15 mouse cellular contexts compared by ENCODE assay signal in genomic region chr15:5009644-5010107, GRCm38 (mm10). TPM values are rescaled to one million over a fixed set of nuclear protein-coding genes. Genes with fewer than 3 reads are reported as not detected.
DNase-seq lines count a peak whose midpoint lies in the region; ATAC-seq and TF ChIP-seq lines count a peak whose summit lies in the region.
"Had no signal": no experiment of that assay in that cellular context is flagged by ENCODE, and none has a peak within 500 bp of the region (broad histone marks: within the 10 kb centered on the region; RNA-seq: fewer than 3 reads in every experiment).

No protein-coding gene starts in this region.

- no peak overlapping the region for H3K4me3 ChIP-seq in heart, embryonic 15.5 days
- no peak overlapping the region for H3K4me3 ChIP-seq in intestine, postnatal 0 days (ENCODE audit: low read depth, low read length)
- H3K4me3 ChIP-seq in limb, embryonic 14.5 days (replicated peaks; ENCODE audit: low read length) = no peak overlapping the region
- H3K4me3 ChIP-seq: liver, embryonic 15.5 days; midbrain, embryonic 15.5 days had no signal

- 53% methylated on average over 11 of the region's 11 CpGs for WGBS in heart, embryonic 15.5 days
- WGBS in intestine, postnatal 0 days = 52% methylated on average over 11 of the region's 11 CpGs
- 78% methylated on average over 11 of the region's 11 CpGs for WGBS in limb, embryonic 14.5 days

- H3K9me3 ChIP-seq in heart, embryonic 15.5 days (replicated peaks) = no peaks in the 10 kb centered on the region
- H3K9me3 ChIP-seq in intestine, postnatal 0 days (ENCODE audit: control insufficient read depth) = no peaks in the 10 kb centered on the region
- no peaks in the 10 kb centered on the region for H3K9me3 ChIP-seq in limb, embryonic 14.5 days (ENCODE audit: control insufficient read depth, low read length)
- H3K9me3 ChIP-seq: liver, embryonic 15.5 days; midbrain, embryonic 15.5 days had no signal

- DNase-seq in heart, postnatal 25 days (ENCODE audit: low spot score) = no peak
- peak; percentile 7 for DNase-seq in adrenal gland, postnatal 14 days
- DNase-seq in limb, embryonic 14.5 days (ENCODE audit: low spot score) = no peak
- DNase-seq in right cerebral cortex, postnatal 10 days (ENCODE audit: low spot score in 2 of 2) = no peak
- no peak for DNase-seq in cerebellum, adult 8-10 months
- DNase-seq in cerebellum, postnatal 4 days (ENCODE audit: low spot score in 2 of 2) = no peak
- DNase-seq: cerebellum, postnatal 10 days had no signal

- H3K36me3 ChIP-seq in heart, embryonic 15.5 days = no peaks in the 10 kb centered on the region
- no peaks in the 10 kb centered on the region for H3K36me3 ChIP-seq in intestine, postnatal 0 days (ENCODE audit: control insufficient read depth, insufficient read depth)
- H3K36me3 ChIP-seq in limb, embryonic 14.5 days (ENCODE audit: control insufficient read depth, insufficient read depth, low read length) = no peaks in the 10 kb centered on the region
- H3K36me3 ChIP-seq: liver, embryonic 15.5 days; midbrain, embryonic 15.5 days had no signal

- TF ChIP-seq CTCF in intestine, postnatal 0 days (IDR thresholded peaks at IDR 0.05; ENCODE audit: low read depth) = no peak

- H3K27me3 ChIP-seq in heart, embryonic 15.5 days = no peaks in the 10 kb centered on the region
- H3K27me3 ChIP-seq in intestine, postnatal 0 days (replicated peaks; ENCODE audit: control insufficient read depth, insufficient read depth, low read length) = no peaks in the 10 kb centered on the region
- H3K27me3 ChIP-seq in limb, embryonic 14.5 days (ENCODE audit: control insufficient read depth, insufficient read depth, low read length) = no peaks in the 10 kb centered on the region
- H3K27me3 ChIP-seq: liver, embryonic 15.5 days; midbrain, embryonic 15.5 days had no signal

- H3K4me1 ChIP-seq in heart, embryonic 15.5 days (replicated peaks) = no peaks in the 10 kb centered on the region
- H3K4me1 ChIP-seq in intestine, postnatal 0 days (replicated peaks; ENCODE audit: control insufficient read depth, insufficient read depth, low read length) = no peaks in the 10 kb centered on the region
- H3K4me1 ChIP-seq in limb, embryonic 14.5 days (ENCODE audit: control insufficient read depth, insufficient read depth, low read length) = no peaks in the 10 kb centered on the region
- H3K4me1 ChIP-seq: liver, embryonic 15.5 days; midbrain, embryonic 15.5 days had no signal

- no peak for ATAC-seq in heart, embryonic 15.5 days (replicated peaks; ENCODE audit: insufficient number of reproducible peaks, insufficient read depth, low FRiP score, low read depth)
- 0 out of 2 replicates have a peak, but pooled peaks have one; percentile 31 for ATAC-seq in intestine, postnatal 0 days
- peak; percentile 53; the same call in 1 of the 2 replicates for ATAC-seq in limb, embryonic 14.5 days (ENCODE audit: low FRiP score, low read depth)
- ATAC-seq: activated CD4-positive, CD25-positive, alpha-beta regulatory T cell, adult 4 months; forebrain, embryonic 14.5 days; midbrain, embryonic 15.5 days had no signal

- no peak for TF ChIP-seq POLR2A in limb, embryonic 14.5 days (IDR thresholded peaks at IDR 0.05; ENCODE audit: borderline replicate concordance, extremely low read depth, insufficient read depth, insufficient read length)

- no peak overlapping the region for H3K9ac ChIP-seq in heart, embryonic 15.5 days
- H3K9ac ChIP-seq in intestine, postnatal 0 days (ENCODE audit: low read depth, low read length) = no peak overlapping the region
- H3K9ac ChIP-seq in limb, embryonic 14.5 days (ENCODE audit: low read depth, low read length, severe bottlenecking) = no peak overlapping the region
- H3K9ac ChIP-seq: liver, embryonic 15.5 days; midbrain, embryonic 15.5 days had no signal

- H3K4me2 ChIP-seq in heart, embryonic 15.5 days = peak overlapping the region; percentile 39; the same call in 1 of the 2 replicates
- no peak overlapping the region; the same call in 1 of the 2 replicates for H3K4me2 ChIP-seq in intestine, postnatal 0 days (replicated peaks; ENCODE audit: low read depth)
- H3K4me2 ChIP-seq in limb, embryonic 14.5 days (replicated peaks; ENCODE audit: low read depth, low read length, severe bottlenecking) = no peak overlapping the region
- H3K4me2 ChIP-seq: heart, embryonic 11.5 days; liver, embryonic 15.5 days; midbrain, embryonic 15.5 days had no signal

- H3K27ac ChIP-seq in heart, embryonic 15.5 days = no peak overlapping the region
- no peak overlapping the region for H3K27ac ChIP-seq in intestine, postnatal 0 days (ENCODE audit: low read depth, low read length)
- no peak overlapping the region for H3K27ac ChIP-seq in limb, embryonic 14.5 days (replicated peaks; ENCODE audit: low read depth, low read length)
- H3K27ac ChIP-seq: liver, embryonic 15.5 days; midbrain, embryonic 15.5 days had no signal

- intact Hi-C loops in heart, postnatal 25 days (cut with DNase I) = no loop called here

RNA-seq across cellular contexts. Expression of gene C7, which starts 53.9 kb away (rescaled TPM):
- polyA plus RNA-seq in heart, embryonic 15.5 days (2015; fragmentation: Nextera tagmentation; extraction: Ambion mirVana) = 0.09 and 0.10 TPM in 2 replicates
- total RNA-seq in heart, postnatal 25 days (2021) = 1 to 10 TPM; 1.6 to 2.3 TPM
- 6.2 and 7.6 TPM in 2 replicates for total RNA-seq in adrenal gland, postnatal 14 days (2021)
- 0.07 and 0.08 TPM in 2 replicates for polyA plus RNA-seq in intestine, postnatal 0 days (2015; fragmentation: Nextera tagmentation; extraction: Ambion mirVana)
- polyA plus RNA-seq in limb, embryonic 14.5 days (2012; rRNA removed) = 0.05 and 0.26 TPM in 2 replicates
- polyA plus RNA-seq in limb, embryonic 14.5 days (2014; fragmentation: Nextera tagmentation; extraction: Ambion mirVana) = 0.11 and 0.28 TPM in 2 replicates
- polyA plus RNA-seq: activated CD4-positive, CD25-positive, alpha-beta regulatory T cell, adult 4 months; liver, embryonic 15.5 days; thymus, postnatal 0 days had no signal
